Mouse (Mus musculus): ENCODE data around the gene Polr3g. TPM values are rescaled to one million over a fixed set of nuclear protein-coding genes. Genes with fewer than 3 reads are reported as not detected.
"Not testable (repeated sequence)": the region's sequence is repeated elsewhere in the genome, so short reads cannot be mapped to it uniquely, and the experiment has no call there.

Polr3g gene
- polyA plus RNA-seq, 1 experiment from 2014 or later, result 5.1 TPM

- Histone ChIP-seq H3K4me1 (ENCODE audit: insufficient read depth, low read depth, low read length) (no peaks in the 10 kb centered on the region), H3K9ac (replicated peaks; ENCODE audit: low read depth) (no peak overlapping the region), H3K9me3 (ENCODE audit: low read length) (no peaks in the 10 kb centered on the region), H3K36me3 (ENCODE audit: insufficient read depth, low read length) (no peaks in the 10 kb centered on the region), H3K4me3 (ENCODE audit: low read depth, low read length) (no peak overlapping the region), H3K27ac (ENCODE audit: low read length) (no peak overlapping the region), H3K27me3 (replicated peaks; ENCODE audit: insufficient read depth, low read length) (no peaks in the 10 kb centered on the region), H3K4me2 (replicated peaks; ENCODE audit: low read depth, low read length) (no peak overlapping the region)
- ATAC-seq, result no peak
- WGBS, result 51% methylated on average over 10 of the region's 10 CpGs
- peak; percentile 5 for DNase-seq (ENCODE audit: low spot score)
- TF ChIP-seq EP300 (IDR thresholded peaks at IDR 0.05) (no peak), CTCF (IDR thresholded peaks at IDR 0.05) (no peak)
Measured at GRCm38 (mm10) chr13:81743391-81744091, 32.7 kb upstream of the Polr3g start.

DNA sequence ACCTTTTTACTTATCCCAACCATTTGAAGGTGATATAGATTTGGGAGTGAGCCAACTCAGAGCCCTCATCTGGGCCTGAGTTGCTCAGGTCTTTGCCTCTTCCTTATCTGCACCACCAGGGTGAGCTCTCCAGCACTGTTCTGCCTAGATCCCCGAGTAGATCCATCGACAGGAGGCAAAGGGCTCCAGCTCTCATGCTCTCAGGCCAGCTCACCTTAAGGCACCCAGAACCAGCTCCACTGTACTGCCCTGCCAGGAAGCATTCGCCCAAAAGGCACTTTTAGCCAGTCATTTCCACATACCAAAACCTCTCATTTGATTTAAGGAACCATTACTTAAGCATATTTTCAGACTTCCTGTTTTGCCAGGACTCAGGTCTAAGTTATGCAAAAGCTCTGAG lies 30.1 kb upstream of the Polr3g start:
- H3K4me2 ChIP-seq (replicated peaks; ENCODE audit: low read depth, low read length), result no peak overlapping the region
- H3K4me3 ChIP-seq (ENCODE audit: low read depth, low read length), result no peak overlapping the region
- no peak overlapping the region for H3K9ac ChIP-seq (replicated peaks; ENCODE audit: low read depth)
- no peaks in the 10 kb centered on the region for H3K9me3 ChIP-seq (ENCODE audit: low read length)
- DNase-seq (ENCODE audit: low spot score) (peak; percentile 7), ATAC-seq (peak; percentile 11; the same call in 1 of the 2 replicates)
- TF ChIP-seq CTCF (IDR thresholded peaks at IDR 0.05) (peak; percentile 34), EP300 (IDR thresholded peaks at IDR 0.05) (no peak)
- WGBS, result 40% methylated on average over 3 of the region's 3 CpGs
- no peaks in the 10 kb centered on the region for H3K27me3 ChIP-seq (replicated peaks; ENCODE audit: insufficient read depth, low read length)
- H3K27ac ChIP-seq (ENCODE audit: low read length), result no peak overlapping the region
- H3K36me3 ChIP-seq (ENCODE audit: insufficient read depth, low read length), result no peaks in the 10 kb centered on the region
- no peaks in the 10 kb centered on the region for H3K4me1 ChIP-seq (ENCODE audit: insufficient read depth, low read depth, low read length)

GRCm38 (mm10) chr13:81736606-81737005 lies 25.8 kb upstream of the Polr3g start:
- H3K4me1 ChIP-seq (ENCODE audit: insufficient read depth, low read depth, low read length), result no peaks in the 10 kb centered on the region
- no peaks in the 10 kb centered on the region for H3K27me3 ChIP-seq (replicated peaks; ENCODE audit: insufficient read depth, low read length)
- no peak for ATAC-seq
- no peaks in the 10 kb centered on the region for H3K9me3 ChIP-seq (ENCODE audit: low read length)
- no peak overlapping the region for H3K9ac ChIP-seq (replicated peaks; ENCODE audit: low read depth)
- no peak for DNase-seq (ENCODE audit: low spot score)
- H3K4me2 ChIP-seq (replicated peaks; ENCODE audit: low read depth, low read length), result no peak overlapping the region
- no peak overlapping the region for H3K27ac ChIP-seq (ENCODE audit: low read length)
- no peak overlapping the region for H3K4me3 ChIP-seq (ENCODE audit: low read depth, low read length)
- WGBS, result 62% methylated on average over 5 of the region's 5 CpGs
- H3K36me3 ChIP-seq (ENCODE audit: insufficient read depth, low read length), result no peaks in the 10 kb centered on the region
- TF ChIP-seq EP300 (IDR thresholded peaks at IDR 0.05) (no peak), CTCF (IDR thresholded peaks at IDR 0.05) (no peak)

DNA sequence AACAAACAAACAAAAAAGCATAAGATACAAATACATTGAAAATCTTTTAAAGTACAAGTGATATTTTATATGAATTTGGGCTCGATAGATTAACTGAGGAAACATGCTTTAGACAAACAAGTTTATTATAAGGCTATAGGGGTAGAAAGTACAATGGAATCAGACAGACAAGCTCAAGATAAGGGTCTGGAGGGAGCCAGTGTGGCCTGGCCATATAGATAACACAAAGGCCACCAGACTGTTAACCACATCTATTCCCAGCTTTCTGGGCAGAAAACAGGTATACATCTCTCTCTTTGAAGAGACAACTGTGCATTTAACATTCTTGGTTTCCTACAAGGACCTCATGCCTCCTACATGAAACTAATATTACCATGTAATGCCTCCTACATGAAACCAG lies 19.5 kb upstream of the Polr3g start:
- Histone ChIP-seq H3K4me1 (ENCODE audit: insufficient read depth, low read depth, low read length) (no peaks in the 10 kb centered on the region), H3K4me3 (ENCODE audit: low read depth, low read length) (no peak overlapping the region), H3K27ac (ENCODE audit: low read length) (no peak overlapping the region), H3K4me2 (replicated peaks; ENCODE audit: low read depth, low read length) (no peak overlapping the region), H3K36me3 (ENCODE audit: insufficient read depth, low read length) (no peaks in the 10 kb centered on the region), H3K9me3 (ENCODE audit: low read length) (no peaks in the 10 kb centered on the region), H3K27me3 (replicated peaks; ENCODE audit: insufficient read depth, low read length) (no peaks in the 10 kb centered on the region), H3K9ac (replicated peaks; ENCODE audit: low read depth) (no peak overlapping the region)
- 82% methylated on average over 1 of the region's 1 CpGs for WGBS
- no peak for ATAC-seq
- TF ChIP-seq EP300 (IDR thresholded peaks at IDR 0.05) (no peak), CTCF (IDR thresholded peaks at IDR 0.05) (no peak)
- DNase-seq (ENCODE audit: low spot score), result no peak

GRCm38 (mm10) chr13:81729102-81729501 lies 18.3 kb upstream of the Polr3g start:
- TF ChIP-seq EP300 (IDR thresholded peaks at IDR 0.05) (no peak), CTCF (IDR thresholded peaks at IDR 0.05) (no peak)
- DNase-seq (ENCODE audit: low spot score), result no peak
- 52% methylated on average over 4 of the region's 4 CpGs for WGBS
- Histone ChIP-seq H3K9me3 (ENCODE audit: low read length) (no peaks in the 10 kb centered on the region), H3K9ac (replicated peaks; ENCODE audit: low read depth) (no peak overlapping the region), H3K4me3 (ENCODE audit: low read depth, low read length) (no peak overlapping the region), H3K4me1 (ENCODE audit: insufficient read depth, low read depth, low read length) (no peaks in the 10 kb centered on the region), H3K27ac (ENCODE audit: low read length) (no peak overlapping the region), H3K27me3 (replicated peaks; ENCODE audit: insufficient read depth, low read length) (no peaks in the 10 kb centered on the region), H3K36me3 (ENCODE audit: insufficient read depth, low read length) (no peaks in the 10 kb centered on the region), H3K4me2 (replicated peaks; ENCODE audit: low read depth, low read length) (no peak overlapping the region)
- no peak for ATAC-seq

DNA sequence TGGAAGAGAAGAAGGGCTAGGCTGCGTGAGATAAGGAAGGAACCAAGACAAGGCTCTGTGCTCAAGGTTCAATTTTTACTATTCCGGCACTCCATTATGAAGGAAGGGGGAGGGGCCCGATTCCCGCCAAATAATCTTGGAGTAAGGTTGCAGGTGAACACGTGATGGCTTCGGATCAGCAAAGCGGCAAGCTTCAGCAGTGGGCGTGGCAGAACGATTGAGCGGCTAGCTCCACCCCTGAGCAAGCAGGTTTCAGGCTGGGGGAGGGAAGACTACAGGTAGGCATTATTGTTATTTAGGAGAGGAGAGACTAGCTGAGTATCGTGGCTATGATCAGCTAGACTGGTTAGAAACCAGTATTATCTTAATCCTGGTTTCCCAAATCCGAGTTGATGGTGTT lies 17.3 kb upstream of the Polr3g start:
- not testable (repeated sequence) for H3K27me3 ChIP-seq (replicated peaks; ENCODE audit: insufficient read depth, low read length); H3K27ac ChIP-seq (ENCODE audit: low read length); H3K4me1 ChIP-seq (ENCODE audit: insufficient read depth, low read depth, low read length); H3K9me3 ChIP-seq (ENCODE audit: low read length); H3K9ac ChIP-seq (replicated peaks; ENCODE audit: low read depth); H3K4me2 ChIP-seq (replicated peaks; ENCODE audit: low read depth, low read length); DNase-seq (ENCODE audit: low spot score); H3K4me3 ChIP-seq (ENCODE audit: low read depth, low read length); H3K36me3 ChIP-seq (ENCODE audit: insufficient read depth, low read length); ATAC-seq
- 62% methylated on average over 12 of the region's 12 CpGs for WGBS

DNA sequence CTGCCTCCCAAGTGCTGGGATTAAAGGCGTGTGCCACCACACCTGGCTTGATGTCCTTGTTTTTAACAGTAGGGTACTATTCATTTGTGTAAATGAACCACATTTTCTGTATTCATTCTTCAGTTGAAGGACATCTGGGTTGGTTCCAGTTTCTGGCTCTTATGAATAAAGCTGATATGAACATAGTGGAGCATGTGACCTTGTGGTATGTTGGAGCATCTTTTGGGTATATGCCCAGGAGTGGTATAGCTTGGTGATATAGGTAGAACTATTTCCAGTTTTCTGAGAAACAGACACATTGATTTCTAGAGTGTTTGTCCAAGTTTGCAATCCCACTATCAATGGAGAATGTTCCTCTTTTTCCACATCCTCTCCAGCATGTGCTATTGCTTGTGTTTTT lies 3.1 kb upstream of the Polr3g start:
- Histone ChIP-seq H3K4me1 (ENCODE audit: insufficient read depth, low read depth, low read length) (no peaks in the 10 kb centered on the region), H3K4me2 (replicated peaks; ENCODE audit: low read depth, low read length) (no peak overlapping the region), H3K9ac (replicated peaks; ENCODE audit: low read depth) (no peak overlapping the region), H3K27ac (ENCODE audit: low read length) (no peak overlapping the region), H3K4me3 (ENCODE audit: low read depth, low read length) (no peak overlapping the region), H3K9me3 (ENCODE audit: low read length) (no peaks in the 10 kb centered on the region), H3K36me3 (ENCODE audit: insufficient read depth, low read length) (no peaks in the 10 kb centered on the region), H3K27me3 (replicated peaks; ENCODE audit: insufficient read depth, low read length) (no peaks in the 10 kb centered on the region)
- TF ChIP-seq CTCF (IDR thresholded peaks at IDR 0.05) (no peak), EP300 (IDR thresholded peaks at IDR 0.05) (no peak)
- ATAC-seq (no peak), DNase-seq (ENCODE audit: low spot score) (no peak)
- 86% methylated on average over 1 of the region's 1 CpGs for WGBS

All from lung, postnatal 0 days (tissue).